Mouse (Mus musculus): ENCODE measurements around the gene Mob1a. TPM values are rescaled to one million over a fixed set of nuclear protein-coding genes. Genes with fewer than 3 reads are reported as not detected.
A peak's percentile ranks its signal among the peaks of the same experiment; 100 is the strongest.

Mob1a gene
- total RNA-seq, 2 experiments from 2014 or later: 16.2 to 22.2 TPM

DNA sequence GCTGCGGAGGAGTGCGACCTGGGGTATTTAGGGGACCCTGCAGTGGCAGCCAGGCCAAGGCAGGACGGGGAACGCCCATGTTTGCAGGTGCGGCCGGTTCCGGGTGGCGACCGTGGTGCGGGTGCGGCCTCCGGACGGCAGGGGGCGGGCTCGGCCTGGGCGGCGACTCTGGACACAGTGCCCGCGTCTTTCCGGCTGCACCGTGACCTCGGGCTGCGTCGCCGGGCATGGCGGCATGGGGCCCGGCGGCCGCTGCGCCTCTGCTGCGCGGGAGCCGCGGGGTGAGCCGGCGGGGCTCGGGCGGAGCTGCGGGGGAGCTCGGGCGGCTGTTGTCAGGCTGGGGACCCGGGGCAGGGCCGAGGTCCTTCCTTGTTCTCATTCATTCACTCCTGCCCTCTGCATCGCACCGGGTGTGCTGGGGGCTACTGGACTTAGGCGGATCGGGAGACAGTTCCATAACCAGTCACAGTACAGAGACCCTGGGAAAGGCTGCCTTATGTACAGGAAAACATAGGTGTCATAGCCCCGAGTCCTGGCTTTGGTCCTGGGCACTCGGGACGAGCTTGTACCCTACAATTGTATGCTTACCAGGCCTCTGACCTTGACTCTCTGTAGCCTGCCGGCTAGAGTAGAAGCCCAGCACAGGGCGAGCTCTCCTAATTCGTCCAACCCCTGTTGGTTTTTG lies 23.6 kb downstream of the Mob1a start:
- peak overlapping the region; percentile 95 for H3K4me3 ChIP-seq
- H3K27ac ChIP-seq: peak overlapping the region; percentile 95
- TF ChIP-seq CTCF (conservative IDR thresholded peaks at IDR 0.05): peak; percentile 90
- DNase-seq (ENCODE audit: low spot score in 2 of 2): peak; percentile 79 to 91

- no peak for TF ChIP-seq CTCF (conservative IDR thresholded peaks at IDR 0.05)
- no peak for DNase-seq (ENCODE audit: low spot score in 2 of 2)
- H3K27ac ChIP-seq: peak overlapping the region; percentile 95
- H3K4me3 ChIP-seq: peak overlapping the region; percentile 95
These were observed 24.4 kb downstream of the Mob1a start for GRCm38 (mm10) chr6:83350172-83350571.

GRCm38 (mm10) chr6:83350851-83351405 lies 25.1 kb downstream of the Mob1a start:
- no peak overlapping the region for H3K4me3 ChIP-seq
- no peak for TF ChIP-seq CTCF (conservative IDR thresholded peaks at IDR 0.05)
- no peak for DNase-seq (ENCODE audit: low spot score in 2 of 2)
- no peak overlapping the region for H3K27ac ChIP-seq

GRCm38 (mm10) chr6:83351490-83352160 lies 25.8 kb downstream of the Mob1a start:
- no peak for DNase-seq (ENCODE audit: low spot score in 2 of 2)
- H3K27ac ChIP-seq: peak overlapping the region; percentile 83; the same call in 1 of the 2 replicates
- no peak overlapping the region for H3K4me3 ChIP-seq
- TF ChIP-seq CTCF (conservative IDR thresholded peaks at IDR 0.05): no peak

DNA sequence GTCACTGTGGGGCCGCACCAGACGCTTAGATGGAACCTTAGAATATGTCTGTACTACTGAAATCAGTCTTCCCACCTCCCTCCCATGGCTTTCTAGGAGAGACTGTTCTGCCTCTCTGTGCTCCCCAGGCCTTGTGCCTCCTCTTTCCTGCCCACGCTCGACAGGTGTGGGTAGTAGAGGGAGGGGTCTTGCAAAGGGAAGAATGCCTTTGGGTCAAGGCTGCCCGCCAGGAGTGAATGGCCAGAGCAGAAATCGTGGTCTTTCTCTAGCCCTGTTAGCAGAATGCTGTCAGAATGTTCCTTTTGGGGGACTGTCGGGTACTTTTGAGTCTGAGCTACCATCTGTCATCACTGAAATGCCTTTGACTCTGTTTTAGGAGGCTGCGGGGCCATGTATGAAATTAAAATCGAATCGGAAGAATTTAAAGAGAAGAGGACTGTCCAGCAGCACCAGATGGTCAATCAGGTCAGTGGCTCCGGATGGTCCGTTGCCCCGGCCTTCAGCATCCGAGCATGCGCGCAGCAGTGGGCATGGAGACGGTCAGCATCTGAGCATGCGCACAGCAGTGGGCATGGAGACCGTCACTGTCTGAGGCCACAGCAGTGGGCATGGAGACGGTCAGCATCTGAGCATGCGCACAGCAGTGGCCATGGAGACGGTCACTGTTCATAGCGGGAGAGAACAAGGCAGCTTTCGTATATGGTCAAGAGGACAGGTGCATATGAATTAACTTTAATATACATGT lies 27.0 kb downstream of the Mob1a start:
- no peak for DNase-seq (ENCODE audit: low spot score in 2 of 2)
- Histone ChIP-seq H3K4me3 (no peak overlapping the region), H3K27ac (peak overlapping the region; percentile 83)
- no peak for TF ChIP-seq CTCF (conservative IDR thresholded peaks at IDR 0.05)

GRCm38 (mm10) chr6:83354856-83355781 lies 29.3 kb downstream of the Mob1a start:
- H3K27ac ChIP-seq: no peak overlapping the region
- no peak for DNase-seq (ENCODE audit: low spot score in 2 of 2)
- no peak overlapping the region for H3K4me3 ChIP-seq
- no peak for TF ChIP-seq CTCF (conservative IDR thresholded peaks at IDR 0.05)

GRCm38 (mm10) chr6:83356569-83357138 lies 30.8 kb downstream of the Mob1a start:
- peak; percentile 76 to 95 for DNase-seq (ENCODE audit: low spot score in 2 of 2)
- no peak overlapping the region for H3K27ac ChIP-seq
- peak; percentile 97 for TF ChIP-seq CTCF (conservative IDR thresholded peaks at IDR 0.05)
- no peak overlapping the region for H3K4me3 ChIP-seq

GRCm38 (mm10) chr6:83357436-83357835 lies 31.6 kb downstream of the Mob1a start:
- DNase-seq (ENCODE audit: low spot score in 2 of 2): no peak
- TF ChIP-seq CTCF (conservative IDR thresholded peaks at IDR 0.05): no peak
- Histone ChIP-seq H3K4me3 (no peak overlapping the region), H3K27ac (no peak overlapping the region)

DNA sequence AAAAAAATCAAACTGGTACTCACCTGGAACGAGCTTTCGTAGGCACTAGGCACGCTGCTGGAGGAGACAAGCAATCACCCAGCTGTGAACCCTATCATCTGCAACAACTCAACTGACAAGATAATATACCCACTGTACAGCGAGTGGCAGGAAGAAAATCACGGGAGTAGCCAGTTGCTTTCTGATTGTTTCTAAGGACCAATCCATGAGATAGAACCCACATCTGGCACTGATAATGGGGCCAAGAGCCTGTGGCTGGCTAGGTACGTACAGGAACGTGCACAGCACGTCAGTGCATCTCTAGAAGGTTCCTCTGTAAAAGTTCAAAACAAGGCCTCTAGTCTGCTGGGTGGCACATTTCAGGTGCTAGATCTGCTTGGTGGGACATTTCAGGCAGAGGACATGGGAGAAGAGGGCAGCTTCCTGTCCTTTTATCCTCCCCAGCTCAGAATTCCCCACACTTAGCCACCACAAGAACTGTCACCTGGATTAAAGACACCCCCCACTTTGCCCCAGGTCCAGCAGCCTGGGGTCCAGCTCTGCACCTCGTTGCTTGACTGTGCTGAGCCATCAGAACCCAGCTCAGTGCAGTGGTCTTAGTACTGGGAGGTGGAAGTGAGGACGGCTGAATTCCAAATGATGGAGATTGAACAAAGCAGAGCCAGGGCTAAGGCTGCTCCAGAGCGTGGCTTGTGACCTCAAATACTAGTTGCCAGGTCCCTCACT lies 35.9 kb downstream of the Mob1a start:
- H3K4me3 ChIP-seq: no peak overlapping the region
- H3K27ac ChIP-seq: no peak overlapping the region
- TF ChIP-seq CTCF (conservative IDR thresholded peaks at IDR 0.05): no peak
- no peak for DNase-seq (ENCODE audit: low spot score in 2 of 2)

- no peak overlapping the region for H3K27ac ChIP-seq
- no peak for TF ChIP-seq CTCF (conservative IDR thresholded peaks at IDR 0.05)
These were observed 37.3 kb downstream of the Mob1a start for GRCm38 (mm10) chr6:83363075-83363474.

DNA sequence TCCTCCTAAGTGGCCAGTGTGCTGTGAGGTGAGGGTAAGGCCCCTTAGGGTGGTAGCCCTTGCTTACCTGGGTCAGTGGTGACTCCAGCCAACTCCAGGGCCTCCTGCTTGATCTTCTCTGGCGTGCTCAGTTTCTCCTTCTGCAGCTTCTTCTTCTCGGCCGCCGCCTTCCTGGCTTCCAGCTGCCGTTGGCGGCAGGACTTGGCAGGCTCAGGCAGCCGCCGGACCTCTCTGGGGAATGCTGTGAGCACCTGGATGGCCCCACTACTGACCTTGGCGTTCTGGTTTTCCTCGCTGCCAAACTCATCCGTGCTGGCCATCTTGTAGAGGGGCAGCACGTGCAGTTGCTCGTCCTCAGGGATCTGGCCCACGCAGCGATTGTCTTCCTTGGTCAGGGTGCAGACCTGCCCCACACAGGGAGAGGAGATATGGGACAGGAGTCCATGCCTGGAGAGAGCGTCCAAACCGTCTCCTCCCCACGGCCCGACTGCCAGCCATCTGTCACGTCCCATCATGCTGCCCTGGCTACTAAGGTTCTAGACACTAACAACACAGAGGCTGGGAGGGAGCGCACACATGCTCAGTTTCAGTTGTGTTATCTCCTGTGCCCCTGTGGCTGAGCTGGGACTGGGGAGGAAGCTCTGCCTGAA lies 44.6 kb downstream of the Mob1a start:
- no peak for TF ChIP-seq CTCF (conservative IDR thresholded peaks at IDR 0.05)
- DNase-seq (ENCODE audit: low spot score in 2 of 2): no peak
- Histone ChIP-seq H3K4me3 (no peak overlapping the region), H3K27ac (peak overlapping the region; percentile 18; the same call in 1 of the 2 replicates)

More at GRCm38 (mm10) chr6:83363075-83363474, 37.3 kb downstream of the Mob1a start:
- no peak for DNase-seq (ENCODE audit: low spot score in 2 of 2)
- H3K4me3 ChIP-seq: no peak overlapping the region

All from layer of hippocampus, adult 2 months (tissue).